Mouse (Mus musculus) heart, adult 2 months (tissue): ENCODE data around the gene Dgkg. TPM values are rescaled to one million over a fixed set of nuclear protein-coding genes. Genes with fewer than 3 reads are reported as not detected.

Source experiments
- DNase-seq, 2 experiments: peaks; one replicate each; pipeline ENCODE4 v3.0.0; 2021
- H3K27ac ChIP-seq: fragments of 200-600 bp; 2 replicates; pipeline ENCODE4 v1.8.1; 2022
- H3K27me3 ChIP-seq: fragments of 200-500 bp; 2 replicates; pipeline ENCODE4 v1.6.1; 2012; ENCODE audit warnings: mild to moderate bottlenecking, low read length, inconsistent platforms, mixed read lengths; ENCODE audit not compliant: control insufficient read depth, insufficient read depth
- H3K36me3 ChIP-seq: fragments of 200-500 bp; 2 replicates; pipeline ENCODE4 v1.6.1; 2012; ENCODE audit warnings: low read length, inconsistent platforms; ENCODE audit not compliant: control insufficient read depth, insufficient read depth
- H3K4me1 ChIP-seq: fragments of 200-500 bp; 2 replicates; pipeline ENCODE4 v1.6.1; 2011; ENCODE audit warnings: low read length; ENCODE audit not compliant: control insufficient read depth, insufficient read depth
- H3K4me3 ChIP-seq: fragments of 200-600 bp; 2 replicates; pipeline ENCODE4 v1.8.1; 2022
- H3K79me2 ChIP-seq: fragments of 200-500 bp; replicated peaks from 2 replicates; pipeline ENCODE4 v1.6.1; 2012; ENCODE audit warnings: mild to moderate bottlenecking, inconsistent platforms, low read length, moderate library complexity, mixed read lengths; ENCODE audit not compliant: control insufficient read depth, insufficient read depth
- H3K9ac ChIP-seq: fragments of 200-500 bp; 2 replicates; pipeline ENCODE4 v1.6.1; 2012; ENCODE audit warnings: low read depth, mild to moderate bottlenecking, control low read depth, inconsistent platforms, low read length, mixed read lengths
- CTCF ChIP-seq: fragments of 200-600 bp; IDR thresholded peaks from 2 replicates; pipeline ENCODE4 v1.8.1; 2022; ENCODE audit warnings: antibody characterized with exemption, mild to moderate bottlenecking, moderate library complexity
- EP300 ChIP-seq: fragments of 200-500 bp; IDR thresholded peaks from 2 replicates; pipeline ENCODE4 v1.6.1; 2011; ENCODE audit warnings: low read depth, low read length, control low read depth; ENCODE audit not compliant: insufficient read depth
- POLR2A ChIP-seq: fragments of 200-500 bp; IDR thresholded peaks from 2 replicates; pipeline ENCODE4 v1.6.1; 2011; ENCODE audit warnings: mild to moderate bottlenecking, low read depth, low read length, control low read depth; ENCODE audit not compliant: insufficient read depth
- WGBS: fragments of 180-500 bp; shearing (Covaris S2); methylation state at CpG from one replicate; pipeline ENCODE4 v1.1.7; 2018; 5-methylcytosine and 5-hydroxymethylcytosine counted together
- intact Hi-C: fragments of 180-260 bp; cut with DNase I; formaldehyde crosslinking; loops from one replicate; pipeline ENCODE4 v1.15.1; 2025
- polyA plus RNA-seq: library from polyadenylated mRNA; depleted of rRNA; stranded (reverse); fragments of >200 nt; gene quantifications from 2 replicates; pipeline ENCODE4 v1.2.3, GENCODE M21; 2012
- total RNA-seq, 2 experiments: library from RNA; stranded (reverse); gene quantifications; 2 replicates each; pipeline ENCODE4 v1.2.3; 2021

Gene Dgkg
- total and polyA plus RNA-seq, 3 experiments: 0.25 to 0.96 (median 0.39) TPM

DNA sequence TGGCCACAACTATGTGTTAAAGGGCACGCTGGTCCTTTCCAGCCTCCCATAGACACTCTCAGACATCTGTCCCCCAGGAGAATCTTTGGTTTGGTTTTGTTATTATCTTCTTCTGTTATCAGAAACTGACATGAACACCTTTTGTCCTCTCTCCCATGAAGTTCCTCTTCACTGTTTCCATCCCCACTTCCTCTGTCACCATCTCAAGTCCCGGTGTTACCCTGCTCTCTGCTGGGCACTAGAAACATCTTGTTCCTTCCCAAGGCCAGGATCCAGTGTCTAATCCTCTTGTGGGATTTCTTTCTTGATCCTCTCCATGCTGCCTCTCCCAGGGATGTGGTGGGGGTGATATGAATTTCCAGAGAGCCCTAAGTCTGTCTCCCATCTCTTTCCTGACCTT lies 32.6 kb upstream of the Dgkg start:
- no peak overlapping the region for H3K27ac ChIP-seq
- no peak overlapping the region for H3K9ac ChIP-seq
- DNase-seq: no peak
- no peaks in the 10 kb centered on the region for H3K27me3 ChIP-seq
- intact Hi-C loops: no loop called here
- H3K36me3 ChIP-seq: no peaks in the 10 kb centered on the region
- no peak overlapping the region for H3K4me3 ChIP-seq
- WGBS: 63% methylated on average over 2 of the region's 2 CpGs
- H3K4me1 ChIP-seq: no peaks in the 10 kb centered on the region
- H3K79me2 ChIP-seq: no peaks in the 10 kb centered on the region
- no peak for TF ChIP-seq EP300
- TF ChIP-seq CTCF: no peak
- TF ChIP-seq POLR2A: no peak

DNA sequence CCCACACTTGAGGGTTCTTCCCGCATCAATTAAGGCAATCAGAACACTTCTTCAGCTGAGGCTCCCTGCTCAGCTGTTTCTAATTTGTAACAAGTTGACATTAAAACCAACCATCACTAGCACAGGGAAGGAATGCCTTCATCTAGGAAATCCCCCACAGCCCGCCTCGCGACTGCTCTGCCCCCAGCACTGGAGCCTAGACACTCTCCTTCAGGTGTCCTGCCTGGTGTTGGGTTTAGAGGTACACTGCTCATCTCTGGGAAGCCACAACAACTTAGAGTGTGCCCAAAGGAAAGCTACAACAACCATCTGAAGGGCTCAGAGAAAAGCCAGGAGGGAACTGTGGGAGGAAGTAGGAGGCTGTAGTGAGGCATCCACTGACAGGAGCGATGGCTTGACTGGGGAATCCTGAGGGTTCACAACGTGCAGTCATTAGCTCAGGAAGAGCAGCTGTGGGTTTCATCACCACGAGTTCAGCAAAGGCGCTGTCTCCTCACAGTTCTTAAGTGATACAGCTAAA lies 30.8 kb upstream of the Dgkg start:
- DNase-seq: no peak
- Histone ChIP-seq H3K9ac (no peak overlapping the region), H3K4me3 (no peak overlapping the region), H3K79me2 (no peaks in the 10 kb centered on the region), H3K27me3 (no peaks in the 10 kb centered on the region), H3K27ac (no peak overlapping the region), H3K36me3 (no peaks in the 10 kb centered on the region), H3K4me1 (no peaks in the 10 kb centered on the region)
- intact Hi-C loops: no loop called here
- WGBS: 62% methylated on average over 8 of the region's 8 CpGs
- no peak for TF ChIP-seq CTCF
- no peak for TF ChIP-seq EP300
- no peak for TF ChIP-seq POLR2A

GRCm38 (mm10) chr16:22683605-22684004 lies 26.6 kb upstream of the Dgkg start:
- intact Hi-C loops: no loop called here
- TF ChIP-seq EP300 (no peak), CTCF (no peak)
- H3K27me3 ChIP-seq: no peaks in the 10 kb centered on the region
- H3K27ac ChIP-seq: no peak overlapping the region
- no peak for DNase-seq
- no peaks in the 10 kb centered on the region for H3K36me3 ChIP-seq
- H3K4me3 ChIP-seq: no peak overlapping the region
- H3K4me1 ChIP-seq: no peaks in the 10 kb centered on the region
- WGBS: 68% methylated on average over 3 of the region's 3 CpGs
- H3K79me2 ChIP-seq: no peaks in the 10 kb centered on the region
- no peak overlapping the region for H3K9ac ChIP-seq

DNA sequence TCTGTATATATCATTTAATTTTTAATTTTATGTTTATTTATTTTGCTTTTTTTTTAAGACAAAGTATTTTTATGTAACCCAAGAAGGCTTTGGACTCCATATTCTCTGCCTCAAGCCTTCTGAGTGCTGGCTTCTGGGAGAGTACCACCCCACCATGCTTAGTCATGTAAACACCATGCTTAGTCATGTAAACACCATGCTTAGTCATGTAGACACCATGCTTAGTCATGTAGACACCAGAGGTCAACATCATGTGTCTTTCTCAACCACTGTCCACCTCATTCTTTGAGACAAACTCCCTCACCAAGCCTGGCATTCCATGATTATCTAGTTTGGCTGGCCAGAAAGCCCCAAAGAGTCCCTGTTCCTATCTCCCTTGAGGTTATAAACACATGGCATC lies 25.7 kb upstream of the Dgkg start:
- H3K36me3 ChIP-seq: no peaks in the 10 kb centered on the region
- H3K27ac ChIP-seq: no peak overlapping the region
- DNase-seq: no peak
- TF ChIP-seq EP300: no peak
- TF ChIP-seq POLR2A: no peak
- no peak for TF ChIP-seq CTCF
- H3K27me3 ChIP-seq: no peaks in the 10 kb centered on the region
- no peak overlapping the region for H3K4me3 ChIP-seq
- no peaks in the 10 kb centered on the region for H3K79me2 ChIP-seq
- intact Hi-C loops: no loop called here
- no peak overlapping the region for H3K9ac ChIP-seq
- no peaks in the 10 kb centered on the region for H3K4me1 ChIP-seq

DNA sequence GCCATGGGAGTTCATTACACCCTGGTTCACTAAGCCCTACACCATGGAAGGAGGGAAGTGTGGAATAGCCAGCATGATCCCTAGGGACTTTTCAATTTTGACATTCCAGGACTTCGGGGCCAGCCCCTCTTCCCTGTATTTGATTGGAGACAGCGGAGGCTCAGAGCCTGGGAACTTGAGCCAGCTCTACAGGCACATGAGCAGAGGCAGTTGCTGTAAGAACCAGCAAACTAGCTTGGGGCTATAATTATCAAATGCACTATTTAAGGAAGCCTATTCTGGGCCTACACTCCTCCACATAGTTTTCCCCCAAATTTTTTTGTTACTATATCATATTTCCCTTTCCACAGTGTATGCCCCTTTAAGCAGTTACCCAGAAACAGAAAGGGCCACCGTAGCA lies 22.6 kb upstream of the Dgkg start:
- TF ChIP-seq EP300: no peak
- no peak for TF ChIP-seq POLR2A
- TF ChIP-seq CTCF: no peak
- H3K36me3 ChIP-seq: no peaks in the 10 kb centered on the region
- DNase-seq: no peak
- H3K4me1 ChIP-seq: no peaks in the 10 kb centered on the region
- H3K9ac ChIP-seq: no peak overlapping the region
- 51% methylated on average over 3 of the region's 3 CpGs for WGBS
- no peaks in the 10 kb centered on the region for H3K79me2 ChIP-seq
- H3K4me3 ChIP-seq: no peak overlapping the region
- no peaks in the 10 kb centered on the region for H3K27me3 ChIP-seq
- no peak overlapping the region for H3K27ac ChIP-seq
- intact Hi-C loops: no loop called here

GRCm38 (mm10) chr16:22674636-22675035 lies 17.6 kb upstream of the Dgkg start:
- Histone ChIP-seq H3K27me3 (no peaks in the 10 kb centered on the region), H3K4me3 (no peak overlapping the region), H3K9ac (no peak overlapping the region), H3K36me3 (no peaks in the 10 kb centered on the region), H3K79me2 (no peaks in the 10 kb centered on the region), H3K27ac (no peak overlapping the region), H3K4me1 (no peaks in the 10 kb centered on the region)
- DNase-seq: no peak
- intact Hi-C loops: no loop called here
- WGBS: 58% methylated on average over 10 of the region's 10 CpGs
- TF ChIP-seq EP300: no peak
- TF ChIP-seq CTCF: no peak
- no peak for TF ChIP-seq POLR2A
